Mouse (Mus musculus) bone marrow, adult 2 months (tissue): ENCODE data around the gene Srbd1.

Experiments
- CTCF ChIP-seq: fragments of 200-500 bp; IDR thresholded peaks from 2 replicates; pipeline ENCODE4 v1.5.1; 2011; ENCODE audit warnings: low read length, control low read depth; ENCODE audit not compliant: control insufficient read depth, insufficient read depth
- POLR2A ChIP-seq: fragments of 200-500 bp; IDR thresholded peaks from 2 replicates; pipeline ENCODE4 v1.6.1; 2011; ENCODE audit warnings: low read depth, mild to moderate bottlenecking, control low read depth, low read length, borderline replicate concordance; ENCODE audit not compliant: control insufficient read depth

GRCm38 (mm10) chr17:85949919-85950505 lies 195.0 kb downstream of the Srbd1 start:
- no peak for TF ChIP-seq POLR2A
- no peak for TF ChIP-seq CTCF
